Mouse (Mus musculus) adrenal gland, postnatal 10 days (tissue): ENCODE measurements around the gene Rnf11. TPM values are rescaled to one million over a fixed set of nuclear protein-coding genes. Genes with fewer than 3 reads are reported as not detected.
"Not testable (repeated sequence)": the region's sequence is repeated elsewhere in the genome, so short reads cannot be mapped to it uniquely, and the experiment has no call there.

Experiments
- DNase-seq: peaks from one replicate; pipeline ENCODE4 v3.0.0; 2021; ENCODE audit warnings: mixed read lengths
- total RNA-seq, 2 experiments: library from RNA; stranded (reverse); gene quantifications; 2 replicates each; pipeline ENCODE4 v1.2.3; 2021

The Rnf11 gene
- total RNA-seq, 2 experiments from 2014 or later = 115 to 119 TPM

DNA sequence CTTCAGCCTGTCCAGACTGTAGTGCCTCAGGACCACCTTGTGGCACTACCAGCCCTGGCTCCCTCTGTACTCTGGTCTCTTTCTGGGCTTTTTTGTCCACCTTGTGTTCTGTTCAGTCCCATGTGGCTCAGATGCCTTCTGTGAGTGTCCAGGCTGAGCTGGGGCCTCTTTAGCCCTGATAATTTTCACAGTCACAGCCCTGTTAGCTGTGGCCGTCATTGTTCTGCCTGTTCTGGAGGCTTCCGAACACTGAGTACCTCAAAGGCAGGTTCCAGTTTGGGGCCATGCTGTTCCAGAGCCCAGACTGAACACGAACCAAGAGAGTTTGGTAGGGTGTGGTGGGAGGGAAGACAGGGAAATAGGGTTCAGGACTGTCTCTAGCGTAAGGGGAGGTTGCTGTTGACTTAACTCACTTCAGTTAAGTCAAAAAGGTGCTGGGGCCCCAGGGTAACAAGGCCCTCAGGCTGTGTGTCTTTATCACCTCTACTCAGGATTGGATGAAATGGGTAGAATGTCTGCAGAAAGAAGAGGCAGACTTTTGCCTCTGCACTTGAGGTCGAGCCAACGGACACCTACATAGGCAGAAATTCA lies 73.1 kb downstream of the Rnf11 start:
- DNase-seq = no peak

DNA sequence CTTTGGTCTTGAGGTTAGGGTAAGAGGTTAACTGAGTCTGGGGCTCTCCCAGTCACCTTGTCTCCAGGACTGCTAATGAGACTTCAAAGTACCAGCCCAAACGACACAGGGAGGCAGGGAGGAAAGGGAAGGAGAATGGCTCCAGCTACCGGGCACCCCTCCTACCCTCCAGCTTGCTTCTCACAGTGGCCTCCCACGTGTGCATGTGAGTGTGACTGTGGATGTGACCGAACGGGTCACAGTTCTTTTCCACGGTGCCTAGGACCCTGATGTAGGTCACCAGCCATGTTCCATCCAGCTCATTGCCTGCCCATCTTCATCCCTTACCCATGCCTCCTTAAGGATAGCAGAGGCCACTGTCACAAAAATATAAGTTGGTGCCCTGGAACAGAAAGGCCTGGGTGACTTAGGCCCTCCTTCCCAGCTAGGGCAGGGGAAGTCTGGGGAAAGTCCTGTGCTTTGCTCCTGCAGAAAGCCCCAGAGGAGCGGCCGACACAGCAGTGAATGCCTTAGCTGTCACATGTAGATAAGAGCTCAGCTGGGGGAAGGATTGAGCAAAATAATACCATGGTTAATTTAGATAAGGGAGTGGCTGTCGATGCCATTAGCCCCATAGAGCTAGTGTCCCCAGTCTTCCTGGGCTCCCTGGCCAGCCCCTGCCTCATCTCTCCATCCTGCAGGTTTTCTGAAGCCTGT lies 73.7 kb downstream of the Rnf11 start:
- no peak for DNase-seq

DNA sequence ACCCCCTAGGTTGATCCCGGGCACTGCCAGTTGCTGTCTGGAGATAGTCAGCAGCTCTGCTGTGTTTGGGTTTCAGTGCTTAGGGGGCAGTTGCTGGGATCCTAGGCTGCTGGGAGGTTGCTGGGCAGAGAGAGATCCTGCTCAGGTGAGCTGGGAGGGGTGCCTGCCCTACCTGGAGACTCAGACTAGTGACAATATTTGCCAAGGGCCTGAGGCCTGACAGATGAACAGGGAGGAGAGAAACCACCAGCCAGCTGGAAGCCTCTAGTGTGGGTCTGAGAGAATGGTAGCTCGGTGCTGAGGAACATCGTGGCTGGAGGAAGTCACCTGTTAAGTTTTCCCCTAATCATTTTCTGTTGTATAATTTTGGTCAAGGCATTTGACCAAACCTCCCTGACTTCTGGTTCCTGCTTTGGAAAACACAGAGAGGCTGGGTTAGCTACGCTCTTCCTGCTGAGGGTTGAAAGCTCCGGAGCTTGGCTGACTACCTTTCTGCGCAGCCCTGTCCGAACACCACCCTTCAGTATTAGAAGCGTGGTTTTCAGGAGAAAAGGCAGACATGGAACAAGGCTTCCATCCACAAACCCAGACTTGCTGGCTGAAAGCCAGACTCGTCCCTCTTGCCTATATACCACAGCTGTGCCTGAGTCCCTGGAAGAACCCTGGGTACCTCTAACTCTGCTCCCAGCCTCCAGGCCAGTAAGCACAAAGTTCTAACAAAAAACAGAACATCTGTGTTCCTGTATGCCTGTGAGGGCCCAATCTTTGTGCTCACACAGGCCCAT lies 76.6 kb downstream of the Rnf11 start:
- DNase-seq = no peak

DNA sequence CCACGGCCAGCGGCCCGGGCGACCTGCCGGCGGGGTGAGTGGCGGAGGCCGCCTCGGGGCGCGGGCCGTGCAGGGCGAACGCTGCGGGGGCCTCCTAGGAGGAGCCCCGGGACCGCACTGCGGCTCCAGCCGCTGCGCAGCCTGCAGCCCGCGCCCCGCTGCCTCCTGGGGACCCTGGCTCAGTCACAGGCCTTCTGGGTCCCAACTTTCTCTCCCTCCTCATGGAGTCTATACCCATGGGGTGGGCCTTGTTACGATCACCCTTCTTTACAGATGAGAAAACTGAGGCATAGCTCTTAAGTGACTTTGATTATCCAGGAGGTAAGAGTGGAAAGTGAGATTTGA lies 77.4 kb downstream of the Rnf11 start:
- DNase-seq = no peak

DNA sequence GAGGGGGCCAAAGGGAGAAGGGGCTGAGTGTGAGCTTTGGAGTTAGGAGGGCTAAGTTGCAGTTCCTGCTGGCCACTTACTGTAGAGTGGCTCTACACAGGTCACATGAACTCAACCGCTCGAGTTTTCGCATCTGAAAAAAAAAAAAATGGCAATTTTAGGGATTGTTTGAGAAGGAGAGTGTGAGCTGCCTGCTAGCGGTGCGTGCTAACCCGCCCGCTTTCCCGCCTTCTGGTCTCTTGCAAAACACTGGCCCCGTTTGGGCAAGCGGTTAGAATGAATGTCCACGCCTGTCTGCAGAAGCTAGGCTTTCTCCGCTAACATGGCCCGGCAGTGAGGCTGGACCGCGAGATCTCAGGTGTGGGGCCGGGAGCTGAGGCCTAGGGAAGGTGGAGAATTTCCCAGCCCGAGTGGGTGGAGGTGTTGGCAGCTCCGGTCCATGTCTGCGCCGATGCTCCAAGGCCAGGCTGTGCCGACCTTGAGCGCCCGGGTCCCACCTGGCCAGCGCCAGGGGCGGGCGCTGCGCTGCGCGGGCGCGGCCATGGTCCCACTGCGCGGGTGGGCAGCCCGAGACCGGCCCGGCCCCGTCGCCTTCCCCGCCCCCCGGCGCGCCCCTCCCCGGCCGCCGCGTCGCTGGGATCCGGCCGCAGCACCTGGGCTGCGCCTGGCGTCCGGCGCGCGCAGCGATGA lies 77.9 kb downstream of the Rnf11 start, which contains the start of gene Ttc39a:
Gene Ttc39a, plus strand, starts transcription at position 138 of the 690 bp plus-strand sequence.
- DNase-seq = peak; percentile 68

DNA sequence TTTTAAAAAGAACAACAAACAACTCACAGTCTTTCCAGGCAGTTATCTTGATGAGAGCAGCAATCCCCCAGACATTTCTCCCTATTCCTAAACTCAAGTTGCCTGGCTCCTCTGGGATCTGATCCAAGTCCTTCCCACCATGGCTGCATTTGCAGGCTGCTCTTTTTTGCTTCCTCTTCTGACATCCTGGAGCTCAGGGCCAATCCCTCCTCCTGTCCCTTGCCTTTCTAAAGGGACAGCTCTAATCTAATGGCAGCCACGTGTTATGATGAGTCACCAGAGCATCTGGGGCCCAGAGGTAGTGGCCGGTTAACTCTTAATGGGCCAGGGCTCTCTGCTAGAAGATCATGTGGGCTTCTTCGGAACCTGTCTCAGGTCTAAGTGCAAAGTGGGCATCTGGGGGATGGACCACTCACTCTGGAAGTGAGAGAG lies 78.5 kb downstream of the Rnf11 start:
- DNase-seq = peak; percentile 87

DNA sequence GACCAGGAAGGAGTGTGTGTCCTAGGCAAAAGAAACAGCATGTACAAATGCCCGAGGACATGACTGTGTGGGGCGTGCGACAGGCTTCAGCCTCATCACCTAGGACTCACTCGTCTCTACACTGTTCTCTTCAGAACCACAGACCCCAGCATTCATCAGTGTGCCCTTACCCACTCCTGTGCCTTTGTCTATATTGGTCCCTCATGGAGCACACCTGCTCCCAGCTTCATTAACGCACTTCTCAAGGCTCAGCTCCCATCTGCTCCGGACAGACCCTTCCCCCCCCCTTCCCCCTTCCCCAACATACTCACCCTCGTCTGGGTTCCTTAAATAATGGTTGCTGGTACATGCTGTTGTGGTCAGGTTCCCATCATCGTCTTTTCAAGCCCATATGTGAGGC lies 79.1 kb downstream of the Rnf11 start:
- DNase-seq = no peak

DNA sequence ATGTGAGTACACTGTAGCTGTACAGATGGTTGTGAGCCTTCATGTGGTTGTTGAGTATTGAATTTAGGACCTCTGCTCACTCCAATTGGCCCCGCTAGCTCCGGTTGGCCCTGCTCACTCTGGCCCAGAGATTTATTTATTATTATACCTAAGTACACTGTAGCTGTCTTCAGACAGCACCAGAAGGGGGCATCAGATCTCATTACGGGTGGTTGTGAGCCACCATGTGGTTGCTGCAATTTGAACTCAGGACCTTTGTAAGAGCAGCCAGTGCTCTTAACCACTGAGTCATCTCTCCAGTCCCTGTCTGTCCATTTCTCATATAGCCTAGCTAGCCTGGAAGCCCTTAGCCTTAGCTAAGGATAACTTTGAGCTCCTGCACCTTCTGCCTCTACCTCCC lies 79.6 kb downstream of the Rnf11 start:
- not testable (repeated sequence) for DNase-seq

DNA sequence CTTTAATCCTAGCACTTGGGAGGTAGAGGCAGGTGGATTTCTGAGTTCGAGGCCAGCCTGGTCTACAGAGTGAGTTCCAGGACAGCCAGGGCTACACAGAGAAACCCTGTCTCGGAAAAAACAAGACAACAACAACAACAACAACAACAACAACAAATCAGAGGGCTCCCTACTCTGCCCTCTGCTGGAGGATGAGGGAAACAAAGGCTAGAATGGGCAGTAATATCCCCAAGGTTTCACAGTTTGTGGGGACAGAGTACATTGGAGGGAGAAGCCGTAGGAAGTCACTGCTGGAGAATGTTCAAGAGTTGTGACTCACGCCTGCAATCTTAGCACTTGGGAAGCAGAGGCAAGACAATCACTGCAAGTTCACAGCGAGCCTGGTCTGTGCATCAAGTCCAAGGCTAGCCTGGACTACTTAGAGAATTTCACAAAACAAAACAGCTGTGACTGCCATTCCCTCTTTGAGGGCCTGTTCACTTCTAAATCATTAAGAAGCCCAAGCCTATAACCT lies 83.3 kb downstream of the Rnf11 start:
- DNase-seq = no peak

Other genes starting within 250 kb of the Rnf11 start
- gene Eps15, start 204.5 kb downstream of the Rnf11 start, total RNA-seq = 10 to 100 TPM; 59.2 to 60.8 TPM
- 1 to 10 TPM; 5.3 to 5.8 TPM for gene Ttc39a, start 78.1 kb downstream of the Rnf11 start, total RNA-seq
- not detected for gene 4930522H14Rik, start 46.6 kb upstream of the Rnf11 start, total RNA-seq
- 10 to 100 TPM; 59.4 to 77.7 TPM for gene Cdkn2c, start 182.5 kb upstream of the Rnf11 start, total RNA-seq
- 10 to 100 TPM; 25.0 to 29.5 TPM for gene Faf1, start 191.9 kb upstream of the Rnf11 start, total RNA-seq